Mouse (Mus musculus) heart, adult 2 months (tissue): Measurements from ENCODE around the gene Tap2. TPM values are rescaled to one million over a fixed set of nuclear protein-coding genes. Genes with fewer than 3 reads are reported as not detected.
"Not testable (repeated sequence)": the region's sequence is repeated elsewhere in the genome, so short reads cannot be mapped to it uniquely, and the experiment has no call there.

Experiments
- DNase-seq, 2 experiments: peaks; one replicate each; pipeline ENCODE4 v3.0.0; 2021
- H3K27ac ChIP-seq: fragments of 200-600 bp; 2 replicates; pipeline ENCODE4 v1.8.1; 2022
- H3K27me3 ChIP-seq: fragments of 200-500 bp; 2 replicates; pipeline ENCODE4 v1.6.1; 2012; ENCODE audit warnings: mild to moderate bottlenecking, low read length, inconsistent platforms, mixed read lengths; ENCODE audit not compliant: control insufficient read depth, insufficient read depth
- H3K36me3 ChIP-seq: fragments of 200-500 bp; 2 replicates; pipeline ENCODE4 v1.6.1; 2012; ENCODE audit warnings: low read length, inconsistent platforms; ENCODE audit not compliant: control insufficient read depth, insufficient read depth
- H3K4me1 ChIP-seq: fragments of 200-500 bp; 2 replicates; pipeline ENCODE4 v1.6.1; 2011; ENCODE audit warnings: low read length; ENCODE audit not compliant: control insufficient read depth, insufficient read depth
- H3K4me3 ChIP-seq: fragments of 200-600 bp; 2 replicates; pipeline ENCODE4 v1.8.1; 2022
- H3K79me2 ChIP-seq: fragments of 200-500 bp; replicated peaks from 2 replicates; pipeline ENCODE4 v1.6.1; 2012; ENCODE audit warnings: mild to moderate bottlenecking, inconsistent platforms, low read length, moderate library complexity, mixed read lengths; ENCODE audit not compliant: control insufficient read depth, insufficient read depth
- H3K9ac ChIP-seq: fragments of 200-500 bp; 2 replicates; pipeline ENCODE4 v1.6.1; 2012; ENCODE audit warnings: low read depth, mild to moderate bottlenecking, control low read depth, inconsistent platforms, low read length, mixed read lengths
- CTCF ChIP-seq: fragments of 200-600 bp; IDR thresholded peaks from 2 replicates; pipeline ENCODE4 v1.8.1; 2022; ENCODE audit warnings: antibody characterized with exemption, mild to moderate bottlenecking, moderate library complexity
- EP300 ChIP-seq: fragments of 200-500 bp; IDR thresholded peaks from 2 replicates; pipeline ENCODE4 v1.6.1; 2011; ENCODE audit warnings: low read depth, low read length, control low read depth; ENCODE audit not compliant: insufficient read depth
- POLR2A ChIP-seq: fragments of 200-500 bp; IDR thresholded peaks from 2 replicates; pipeline ENCODE4 v1.6.1; 2011; ENCODE audit warnings: mild to moderate bottlenecking, low read depth, low read length, control low read depth; ENCODE audit not compliant: insufficient read depth
- WGBS: fragments of 180-500 bp; shearing (Covaris S2); methylation state at CpG from one replicate; pipeline ENCODE4 v1.1.7; 2018; 5-methylcytosine and 5-hydroxymethylcytosine counted together
- intact Hi-C: fragments of 180-260 bp; cut with DNase I; formaldehyde crosslinking; loops from one replicate; pipeline ENCODE4 v1.15.1; 2025
- polyA plus RNA-seq: library from polyadenylated mRNA; depleted of rRNA; stranded (reverse); fragments of >200 nt; gene quantifications from 2 replicates; pipeline ENCODE4 v1.2.3, GENCODE M21; 2012
- total RNA-seq, 2 experiments: library from RNA; stranded (reverse); gene quantifications; 2 replicates each; pipeline ENCODE4 v1.2.3; 2021

Tap2 gene
- total and polyA plus RNA-seq, 3 experiments, result 26.1 to 31.2 (median 26.5) TPM

- Histone ChIP-seq H3K4me1 (peaks cover 1% of the 10 kb centered on the region; the same call in 1 of the 2 replicates), H3K27ac (no peak overlapping the region), H3K4me3 (no peak overlapping the region), H3K9ac (no peak overlapping the region), H3K79me2 (no peaks in the 10 kb centered on the region), H3K36me3 (no peaks in the 10 kb centered on the region), H3K27me3 (no peaks in the 10 kb centered on the region)
- intact Hi-C loops, result no loop called here
- peak in 1 of 2 experiments; percentile 12 for DNase-seq
- no peak for TF ChIP-seq CTCF
- TF ChIP-seq POLR2A, result no peak
- no peak for TF ChIP-seq EP300
- 74% methylated on average over 21 of the region's 21 CpGs for WGBS
Observed at GRCm38 (mm10) chr17:34213936-34214335, 10.6 kb downstream of the Tap2 start.

- Histone ChIP-seq H3K4me3 (no peak overlapping the region), H3K27me3 (no peaks in the 10 kb centered on the region), H3K36me3 (no peaks in the 10 kb centered on the region), H3K9ac (no peak overlapping the region), H3K4me1 (peaks cover 1% of the 10 kb centered on the region; the same call in 1 of the 2 replicates), H3K79me2 (no peaks in the 10 kb centered on the region), H3K27ac (no peak overlapping the region)
- 88% methylated on average over 12 of the region's 12 CpGs for WGBS
- intact Hi-C loops, result loop anchor here (5.0 kb wide), 1 partner anchor 183 kb away; the partner anchor contains the start of genes Rxrb and Slc39a7
- TF ChIP-seq EP300 (no peak), POLR2A (no peak), CTCF (no peak)
- DNase-seq, result peak in 1 of 2 experiments; percentile 10
Observed at GRCm38 (mm10) chr17:34215176-34215575, 11.8 kb downstream of the Tap2 start.

- DNase-seq, result peak in 1 of 2 experiments; percentile 19
- intact Hi-C loops, result loop anchor here (5.0 kb wide), 1 partner anchor 185 kb away; the partner anchor contains the start of genes Rxrb and Slc39a7
- Histone ChIP-seq H3K36me3 (no peaks in the 10 kb centered on the region), H3K9ac (no peak overlapping the region), H3K79me2 (no peaks in the 10 kb centered on the region), H3K27me3 (no peaks in the 10 kb centered on the region), H3K4me3 (no peak overlapping the region), H3K27ac (no peak overlapping the region), H3K4me1 (peaks cover 1% of the 10 kb centered on the region; the same call in 1 of the 2 replicates)
- 70% methylated on average over 8 of the region's 8 CpGs for WGBS
- no peak for TF ChIP-seq CTCF
- TF ChIP-seq POLR2A, result no peak
- TF ChIP-seq EP300, result no peak
Observed at GRCm38 (mm10) chr17:34217216-34217928, 14.0 kb downstream of the Tap2 start.

GRCm38 (mm10) chr17:34217986-34218385 is 14.7 kb downstream of the Tap2 start:
- Histone ChIP-seq H3K27ac (peak overlapping the region; percentile 80), H3K4me3 (no peak overlapping the region), H3K79me2 (no peaks in the 10 kb centered on the region), H3K4me1 (peaks cover 1% of the 10 kb centered on the region; the same call in 1 of the 2 replicates), H3K36me3 (no peaks in the 10 kb centered on the region), H3K9ac (no peak overlapping the region), H3K27me3 (no peaks in the 10 kb centered on the region)
- 78% methylated on average over 5 of the region's 5 CpGs for WGBS
- peak in 1 of 2 experiments; percentile 13 for DNase-seq
- TF ChIP-seq EP300 (no peak), POLR2A (no peak), CTCF (no peak)
- intact Hi-C loops, result loop anchor here (5.0 kb wide), 1 partner anchor 186 kb away; the partner anchor contains the start of genes Rxrb and Slc39a7

GRCm38 (mm10) chr17:34218675-34219074 is 15.3 kb downstream of the Tap2 start:
- peaks cover 1% of the 10 kb centered on the region; the same call in 1 of the 2 replicates for H3K4me1 ChIP-seq
- 34% methylated on average over 11 of the region's 11 CpGs for WGBS
- H3K27me3 ChIP-seq, result no peaks in the 10 kb centered on the region
- no peaks in the 10 kb centered on the region for H3K36me3 ChIP-seq
- H3K27ac ChIP-seq, result peak overlapping the region; percentile 80
- H3K4me3 ChIP-seq, result peak overlapping the region; percentile 22
- intact Hi-C loops, result loop anchor here (5.0 kb wide), 1 partner anchor 186 kb away; the partner anchor contains the start of genes Rxrb and Slc39a7
- H3K9ac ChIP-seq, result no peak overlapping the region
- H3K79me2 ChIP-seq, result no peaks in the 10 kb centered on the region
- TF ChIP-seq POLR2A (0 out of 2 replicates have a peak, but pooled peaks have one; percentile 31), CTCF (no peak)
- DNase-seq, result peak; percentile 81 to 89

- H3K4me1 ChIP-seq, H3K36me3 ChIP-seq, H3K79me2 ChIP-seq, H3K9ac ChIP-seq, H3K27me3 ChIP-seq: not testable (repeated sequence)
- peak; percentile 73 for TF ChIP-seq CTCF
- peak overlapping the region; percentile 80 for H3K27ac ChIP-seq
- peak; percentile 55 to 72 for DNase-seq
- 87% methylated on average over 9 of the region's 11 CpGs for WGBS
- intact Hi-C loops, result loop anchor here (5.0 kb wide), 1 partner anchor 187 kb away; the partner anchor contains the start of genes Rxrb and Slc39a7
- peak overlapping the region; percentile 22 for H3K4me3 ChIP-seq
Observed at GRCm38 (mm10) chr17:34219096-34219495, 15.8 kb downstream of the Tap2 start.

- H3K79me2 ChIP-seq, H3K4me1 ChIP-seq, H3K27me3 ChIP-seq, H3K9ac ChIP-seq, H3K27ac ChIP-seq, H3K36me3 ChIP-seq, H3K4me3 ChIP-seq: not testable (repeated sequence)
- WGBS, result 96% methylated on average over 4 of the region's 7 CpGs
- intact Hi-C loops, result loop anchor here (5.0 kb wide), 1 partner anchor 188 kb away; the partner anchor contains the start of genes Rxrb and Slc39a7
- DNase-seq, result peak in 1 of 2 experiments; percentile 2
Observed at GRCm38 (mm10) chr17:34219801-34220200, 16.5 kb downstream of the Tap2 start.

- H3K9ac ChIP-seq, intact Hi-C loops, H3K27me3 ChIP-seq, H3K36me3 ChIP-seq, H3K79me2 ChIP-seq, DNase-seq, H3K4me3 ChIP-seq, H3K27ac ChIP-seq, H3K4me1 ChIP-seq: not testable (repeated sequence)
- WGBS, result 99% methylated on average over 11 of the region's 16 CpGs
Observed at GRCm38 (mm10) chr17:34220401-34220800, 17.1 kb downstream of the Tap2 start.
